Mouse (Mus musculus) small intestine, adult 2 months (tissue): ENCODE measurements at regions not wholly inside any gene's neighbourhood (a gene's known extent, or its start where the extent isn't known, plus 50 kb on each side); places are given as distances from the start of the nearest gene placed in this dataset.

ENCODE experiments used
- CTCF ChIP-seq: fragments of 200-500 bp; IDR thresholded peaks from 2 replicates; pipeline ENCODE4 v1.5.1; 2012; ENCODE audit warnings: low read depth, mild to moderate bottlenecking, control low read depth, inconsistent platforms, low read length, moderate library complexity, mixed read lengths; ENCODE audit not compliant: insufficient replicate concordance, insufficient read length; ENCODE audit errors: extremely low read depth
- POLR2A ChIP-seq: fragments of 200-500 bp; IDR thresholded peaks from 2 replicates; pipeline ENCODE4 v1.6.1; 2012; ENCODE audit warnings: low read depth, mild to moderate bottlenecking, control low read depth, inconsistent platforms, low read length, moderate library complexity

DNA sequence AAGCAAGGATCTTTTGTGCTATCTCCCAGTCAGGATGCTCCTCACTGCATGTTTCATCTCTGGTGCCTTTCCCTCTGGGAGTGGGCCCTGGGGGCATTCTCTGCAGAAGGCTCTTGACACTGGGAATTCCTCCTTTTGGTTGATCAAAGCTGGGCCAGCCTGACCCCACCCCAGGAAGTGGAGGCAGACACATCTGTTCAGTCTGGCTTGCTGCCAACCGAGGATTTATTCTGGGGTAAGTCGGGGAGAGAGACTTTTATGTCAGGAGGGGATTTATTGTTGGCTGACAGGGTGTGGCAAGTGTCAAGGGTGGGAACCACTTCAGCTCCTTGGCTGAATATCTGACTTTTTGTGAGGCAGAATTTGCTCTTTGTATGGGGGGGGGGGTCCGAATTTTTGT, 226.6 kb upstream of the Mpdz start:
- TF ChIP-seq CTCF, result no peak
- no peak for TF ChIP-seq POLR2A
